Mouse (Mus musculus) brain, adult 10 weeks (tissue): ENCODE data around the gene Bcl2. TPM values are rescaled to one million over a fixed set of nuclear protein-coding genes. Genes with fewer than 3 reads are reported as not detected.

ENCODE experiments used
- polyA plus RNA-seq: library from polyadenylated mRNA; stranded (reverse); fragments of 350-450 nt; fragmentation: Illumina TruSeq; extraction: RNeasy Lipid Tissue Mini Kit (QIAGEN cat#74804); gene quantifications from one replicate; pipeline ENCODE4 v1.2.3, GENCODE M21; 2015; ENCODE audit warnings: low read depth, low replicate concordance

The Bcl2 gene
- 10.0 TPM for polyA plus RNA-seq

DNA sequence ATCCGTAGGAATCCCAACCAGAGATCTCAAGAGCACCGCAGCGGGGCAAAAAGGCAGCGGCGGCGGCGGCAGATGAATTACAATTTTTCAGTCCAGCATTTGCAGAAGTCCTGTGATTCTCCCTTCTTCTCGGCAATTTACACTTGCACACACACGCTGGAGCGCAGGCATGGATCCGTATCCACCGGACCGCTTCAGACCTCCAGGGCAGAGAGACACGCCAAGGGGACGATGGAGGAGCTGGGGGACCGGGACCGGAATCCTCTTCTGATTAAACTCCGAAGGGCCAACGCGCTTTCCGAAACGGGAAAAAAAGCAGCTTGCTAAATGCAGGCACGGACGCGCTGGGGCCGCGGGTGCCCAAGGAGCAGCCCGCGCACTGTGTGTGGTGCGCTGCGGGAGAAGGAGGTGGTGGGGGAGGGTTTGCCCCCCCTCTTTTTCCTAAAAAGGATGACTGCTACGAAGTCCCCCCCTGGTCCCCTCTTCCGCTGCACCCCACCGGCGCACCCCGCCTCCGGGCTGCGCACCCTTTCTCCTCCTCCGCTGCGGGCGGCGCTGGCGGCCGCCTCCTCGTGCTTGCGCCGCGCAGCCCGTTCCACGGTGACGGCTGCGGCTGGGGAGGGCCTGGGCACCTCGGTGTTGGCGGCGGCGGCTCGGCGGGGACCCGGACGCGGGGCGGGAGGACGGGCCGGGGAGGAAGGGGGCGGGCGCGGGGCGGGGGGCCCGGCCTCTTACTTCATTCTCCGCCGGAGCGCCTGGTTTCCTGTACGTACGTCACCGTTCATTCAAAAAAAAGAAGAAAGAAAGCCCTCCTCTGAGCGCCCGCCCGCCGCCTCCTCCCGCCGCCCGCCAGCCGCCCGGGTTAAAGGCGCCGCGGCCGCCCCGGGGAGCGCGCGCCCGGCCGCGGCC is at the start of gene Bcl2:
Bcl2 (minus strand) TSS at position 654 of the 909 bp plus-strand sequence.

DNA sequence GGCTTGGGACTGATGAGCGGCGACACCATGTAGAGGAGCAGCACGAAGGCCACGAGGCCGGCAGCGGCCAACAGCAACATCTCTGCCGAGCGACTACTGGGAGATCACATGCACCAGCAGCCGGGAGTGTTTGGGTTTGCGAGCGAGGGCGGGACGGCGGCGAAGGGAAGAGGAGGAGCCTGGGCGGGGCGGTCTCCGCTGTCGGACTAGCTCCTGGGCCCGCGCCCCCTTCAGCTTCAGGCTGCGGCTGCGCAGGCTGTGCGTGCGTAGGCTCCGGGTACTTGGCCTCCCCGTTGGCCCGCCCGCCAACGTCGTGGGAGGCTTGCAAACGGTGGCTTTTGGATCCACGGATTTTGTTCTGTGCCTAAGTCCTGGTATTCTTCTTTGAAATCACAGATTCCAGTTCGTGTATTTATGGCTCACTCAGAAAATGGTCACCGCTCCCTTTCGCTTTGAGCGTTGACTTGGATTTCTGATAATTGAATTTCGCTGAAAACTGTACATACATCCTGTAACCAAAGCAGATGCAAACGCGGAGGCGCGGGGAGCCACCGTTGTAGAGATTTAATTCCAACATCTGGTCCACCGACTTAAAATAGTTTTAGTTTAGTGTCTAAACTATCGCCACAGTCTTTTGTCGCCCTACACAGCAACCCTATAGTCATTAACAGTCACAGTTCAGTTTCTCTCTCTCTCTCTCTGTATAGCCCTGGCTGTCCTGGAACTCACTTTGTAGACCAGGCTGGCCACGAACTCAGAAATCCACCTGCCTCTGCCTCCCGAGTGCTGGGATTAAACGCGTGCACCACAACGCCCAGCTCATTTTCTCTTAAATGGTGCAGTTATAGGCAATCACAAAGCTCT is 45.7 kb upstream of the Bcl2 start, which contains the start of gene Kdsr:
Kdsr (minus strand) TSS at position 156 of the 864 bp plus-strand sequence.

Other genes with a start within 250 kb of the Bcl2 start
- 14.3 TPM for gene Kdsr, start 45.5 kb upstream of the Bcl2 start, polyA plus RNA-seq
- gene Vps4b, start 82.5 kb upstream of the Bcl2 start, polyA plus RNA-seq: 38.4 TPM
- not detected for gene Serpinb5, start 146.9 kb upstream of the Bcl2 start, polyA plus RNA-seq
- gene Serpinb12, start 220.2 kb upstream of the Bcl2 start, polyA plus RNA-seq: not detected